Mouse (Mus musculus) left cerebral cortex, adult 9 months (tissue): ENCODE measurements around the gene Krt32.

Source experiments
- DNase-seq, 2 experiments: peaks; one replicate each; pipeline ENCODE4 v3.0.0; 2022; ENCODE audit warnings: low spot score in 2 of 2

The Krt32 gene

GRCm38 (mm10) chr11:100055686-100056655, 32.1 kb downstream of the Krt32 start:
- DNase-seq = no peak

GRCm38 (mm10) chr11:100050451-100050850, 37.6 kb downstream of the Krt32 start, which contains the start of gene Krt31:
Gene Krt31 (minus strand): TSS chr11:100050551.
- no peak for DNase-seq

GRCm38 (mm10) chr11:100047193-100047592, 40.8 kb downstream of the Krt32 start:
- DNase-seq = no peak

- no peak for DNase-seq
Measured at GRCm38 (mm10) chr11:100046303-100046866, 41.6 kb downstream of the Krt32 start.

GRCm38 (mm10) chr11:100041454-100041853, 46.6 kb downstream of the Krt32 start, which contains the start of gene Krt34:
Gene Krt34 (minus strand): TSS chr11:100041554.
- no peak for DNase-seq
